Mouse (Mus musculus) splenic B cell, adult 2 months (primary cell): ENCODE measurements at regions not wholly inside any gene's neighbourhood (a gene's known extent, or its start where the extent isn't known, plus 50 kb on each side); places are given as distances from the start of the nearest gene placed in this dataset.
A peak's percentile ranks its signal among the peaks of the same experiment; 100 is the strongest.

Experiments
- DNase-seq: peaks from one replicate; pipeline ENCODE4 v3.0.0-alpha.2; 2011; ENCODE audit warnings: low read depth, low spot score
- H3K27me3 ChIP-seq: 2 replicates; pipeline ENCODE4 v1.6.1; 2012; ENCODE audit warnings: mild to moderate bottlenecking, low read length, moderate library complexity, mixed read lengths; ENCODE audit not compliant: control insufficient read depth, poor library complexity, insufficient read depth, severe bottlenecking
- H3K36me3 ChIP-seq: 2 replicates; pipeline ENCODE4 v1.6.1; 2012; ENCODE audit warnings: mild to moderate bottlenecking, low read length, moderate library complexity, mixed read lengths; ENCODE audit not compliant: control insufficient read depth, poor library complexity, insufficient read depth, severe bottlenecking

GRCm38 (mm10) chr7:115123283-115123682 is 379.8 kb downstream of the Insc start:
- Histone ChIP-seq H3K27me3 (no peaks in the 10 kb centered on the region), H3K36me3 (no peaks in the 10 kb centered on the region)
- DNase-seq = peak; percentile 3

- DNase-seq = no peak
- Histone ChIP-seq H3K27me3 (no peaks in the 10 kb centered on the region), H3K36me3 (no peaks in the 10 kb centered on the region)
Observed at GRCm38 (mm10) chr7:115129001-115129400, 385.5 kb downstream of the Insc start.

GRCm38 (mm10) chr7:115131259-115131969 is 387.9 kb downstream of the Insc start:
- no peak for DNase-seq
- H3K36me3 ChIP-seq = no peaks in the 10 kb centered on the region
- no peaks in the 10 kb centered on the region for H3K27me3 ChIP-seq

- H3K36me3 ChIP-seq = no peaks in the 10 kb centered on the region
- no peaks in the 10 kb centered on the region for H3K27me3 ChIP-seq
- DNase-seq = no peak
Observed at GRCm38 (mm10) chr7:115131970-115132551, 388.6 kb downstream of the Insc start.

DNA sequence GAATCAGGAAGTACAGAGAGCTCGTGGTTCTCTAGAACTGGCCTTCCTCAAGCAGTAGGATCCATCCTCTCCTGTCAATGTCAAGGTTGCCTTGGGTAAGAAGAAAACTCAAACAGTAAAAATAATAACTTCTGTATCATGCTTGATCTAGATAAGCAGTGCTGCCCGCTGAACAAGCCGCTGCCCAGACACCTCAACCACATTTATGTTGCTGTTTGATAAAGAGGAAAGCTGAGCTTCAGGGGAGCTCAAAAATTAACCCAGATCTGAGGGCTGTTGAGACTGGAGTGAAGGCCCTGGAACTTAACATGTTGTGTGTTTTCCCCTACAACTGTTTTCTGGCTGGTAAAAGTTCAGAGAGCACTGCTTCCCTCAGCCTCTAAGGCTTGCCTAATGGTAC is 389.1 kb downstream of the Insc start:
- no peak for DNase-seq
- no peaks in the 10 kb centered on the region for H3K27me3 ChIP-seq
- H3K36me3 ChIP-seq = no peaks in the 10 kb centered on the region

DNA sequence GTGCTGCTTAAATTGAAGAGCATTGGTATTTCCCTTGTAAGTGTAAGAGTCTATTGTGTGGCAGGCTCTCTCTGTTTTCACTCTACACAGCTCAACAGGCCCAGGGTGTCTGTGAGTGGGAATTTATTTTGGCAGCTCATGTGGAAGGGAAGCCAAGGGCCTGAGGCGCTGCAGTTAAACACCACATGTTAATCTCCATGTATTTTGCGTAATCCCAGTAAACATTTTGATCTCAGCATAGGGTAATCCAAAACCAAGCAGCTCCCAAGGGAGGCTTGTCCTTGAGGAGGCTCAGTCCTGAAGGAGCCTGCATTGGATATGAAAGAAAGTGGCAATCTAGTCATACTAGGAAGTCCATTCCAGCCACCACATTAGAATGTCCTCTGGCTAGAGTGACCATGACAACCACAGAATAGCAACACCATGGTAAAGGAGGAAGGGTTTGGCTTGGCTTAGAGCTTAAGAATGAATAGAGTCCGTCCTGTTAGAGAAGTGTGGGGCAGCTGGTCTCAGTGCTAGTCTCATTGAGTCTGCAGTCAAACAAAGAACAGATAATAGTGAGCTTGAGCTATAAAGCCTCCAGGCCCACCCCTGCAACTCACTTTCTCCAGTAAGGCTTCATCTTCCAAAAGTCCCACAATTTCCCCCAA is 391.6 kb downstream of the Insc start:
- Histone ChIP-seq H3K36me3 (no peaks in the 10 kb centered on the region), H3K27me3 (no peaks in the 10 kb centered on the region)
- DNase-seq = no peak

- no peaks in the 10 kb centered on the region for H3K27me3 ChIP-seq
- DNase-seq = no peak
- H3K36me3 ChIP-seq = no peaks in the 10 kb centered on the region
Observed at GRCm38 (mm10) chr7:115140286-115140685, 396.8 kb downstream of the Insc start.

DNA sequence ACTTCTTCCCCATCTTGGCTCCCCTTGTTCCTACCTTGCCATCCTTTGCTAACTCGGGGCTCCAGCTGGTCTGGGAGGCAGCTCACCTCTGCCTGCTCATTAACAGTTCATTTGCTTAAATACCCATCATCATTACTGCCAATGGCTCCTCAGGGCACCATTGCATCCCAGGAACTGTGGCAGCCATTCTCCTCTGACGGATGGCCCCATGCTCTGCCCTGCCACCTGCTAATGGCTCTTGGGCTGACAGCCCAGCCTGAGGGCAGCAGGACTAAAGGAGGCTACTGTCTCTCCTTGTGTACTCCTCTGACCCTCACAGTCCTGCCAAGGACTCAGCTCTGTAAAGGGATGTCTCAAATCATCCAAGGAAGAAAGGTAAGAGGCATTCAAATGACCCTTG is 398.7 kb downstream of the Insc start:
- no peaks in the 10 kb centered on the region for H3K36me3 ChIP-seq
- H3K27me3 ChIP-seq = no peaks in the 10 kb centered on the region
- no peak for DNase-seq

DNA sequence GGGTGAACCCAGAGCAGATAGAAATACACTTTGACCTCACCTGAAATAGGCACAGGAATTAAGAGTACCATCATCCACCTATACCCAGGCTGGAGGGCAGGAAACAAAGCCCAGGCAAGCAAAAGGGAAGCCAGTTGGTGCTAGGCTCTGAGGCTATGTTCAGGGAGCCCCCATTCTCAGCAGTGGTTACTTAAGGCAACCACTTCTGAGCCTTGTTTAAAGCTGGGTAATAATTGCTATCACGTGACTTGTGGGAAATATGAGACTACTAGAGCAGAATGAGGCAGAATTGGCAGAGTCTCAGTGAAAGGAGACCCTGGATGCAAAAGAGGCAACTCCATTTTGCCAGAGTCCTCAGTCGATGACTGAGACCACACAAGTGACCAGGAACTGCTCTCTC is 401.5 kb downstream of the Insc start:
- DNase-seq = no peak
- Histone ChIP-seq H3K27me3 (no peaks in the 10 kb centered on the region), H3K36me3 (no peaks in the 10 kb centered on the region)

DNA sequence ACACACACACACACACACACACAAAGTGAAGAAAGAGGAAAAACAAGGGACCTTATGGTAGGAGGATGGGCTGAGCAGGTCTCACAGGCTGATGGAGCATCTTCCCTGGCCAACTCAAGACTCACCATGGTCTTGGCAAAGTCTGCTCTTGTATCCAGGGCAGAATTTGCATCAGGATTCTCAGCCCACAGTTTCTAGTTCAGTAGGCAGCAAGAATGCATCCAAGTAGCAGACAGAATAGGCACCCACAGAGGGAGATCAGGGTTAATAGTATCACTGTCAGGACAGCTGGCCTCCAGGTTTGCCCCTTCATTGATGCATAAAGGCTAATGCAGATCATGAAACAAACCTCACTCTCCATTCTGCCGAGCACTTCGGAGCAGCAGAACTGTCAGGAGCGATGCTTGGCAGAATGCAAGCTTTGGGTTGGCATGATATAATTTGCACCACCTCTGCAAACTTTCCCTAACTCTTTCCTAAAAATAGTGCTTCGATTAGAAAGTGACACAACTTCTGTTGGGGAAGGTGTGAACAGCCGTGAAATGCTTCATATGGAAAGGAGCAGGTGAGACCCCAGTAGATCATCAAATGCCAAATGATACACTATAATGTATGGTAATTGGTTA is 404.0 kb downstream of the Insc start:
- H3K36me3 ChIP-seq = no peaks in the 10 kb centered on the region
- H3K27me3 ChIP-seq = no peaks in the 10 kb centered on the region
- DNase-seq = no peak

GRCm38 (mm10) chr7:115153291-115153690 is 409.8 kb downstream of the Insc start:
- no peak for DNase-seq
- Histone ChIP-seq H3K36me3 (no peaks in the 10 kb centered on the region), H3K27me3 (no peaks in the 10 kb centered on the region)

- Histone ChIP-seq H3K27me3 (no peaks in the 10 kb centered on the region), H3K36me3 (no peaks in the 10 kb centered on the region)
- no peak for DNase-seq
Observed at GRCm38 (mm10) chr7:115153764-115154509, 410.4 kb downstream of the Insc start.

DNA sequence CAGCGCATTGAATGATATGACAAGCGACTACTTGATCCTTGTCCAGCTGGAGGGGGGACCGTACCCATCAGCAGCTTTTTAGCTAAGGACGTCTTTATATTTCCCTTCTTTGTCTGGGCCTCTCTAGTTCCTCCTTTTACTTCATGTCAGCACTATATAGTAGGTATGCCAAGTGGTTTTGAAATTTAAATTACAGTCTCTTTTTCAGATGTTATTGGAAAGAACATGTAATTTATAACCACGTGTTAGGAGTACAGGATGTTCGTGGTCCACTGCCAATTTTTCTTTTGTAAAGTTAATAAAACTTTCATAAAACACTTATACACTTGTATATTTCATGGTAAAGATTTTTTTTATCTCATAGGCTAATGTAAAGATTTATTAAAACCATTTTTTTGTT is 426.5 kb downstream of the Insc start:
- no peaks in the 10 kb centered on the region for H3K36me3 ChIP-seq
- DNase-seq = no peak
- H3K27me3 ChIP-seq = no peaks in the 10 kb centered on the region

DNA sequence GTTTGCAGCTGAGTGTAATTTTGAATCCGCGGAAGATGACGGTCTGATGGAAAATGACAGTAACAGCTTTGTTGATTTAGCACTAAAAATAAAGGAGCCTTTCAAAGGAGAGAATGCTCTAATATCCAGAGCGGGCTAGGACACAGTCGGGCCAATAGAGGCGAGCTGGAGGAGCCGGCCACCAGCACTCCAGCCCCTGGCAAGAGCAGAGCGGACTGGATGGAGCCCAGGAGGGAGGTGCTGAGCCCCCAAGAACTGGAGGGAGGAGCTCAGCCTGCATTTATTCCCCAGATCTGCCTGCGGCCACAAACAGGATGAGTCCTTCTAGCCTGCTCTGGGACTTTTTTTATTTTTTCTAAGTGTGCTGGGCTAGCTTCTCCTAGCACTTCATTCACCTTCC is 426.9 kb downstream of the Insc start:
- Histone ChIP-seq H3K36me3 (no peaks in the 10 kb centered on the region), H3K27me3 (no peaks in the 10 kb centered on the region)
- DNase-seq = no peak

GRCm38 (mm10) chr7:115192482-115192881 is 449.0 kb downstream of the Insc start:
- H3K36me3 ChIP-seq = no peaks in the 10 kb centered on the region
- no peaks in the 10 kb centered on the region for H3K27me3 ChIP-seq
- no peak for DNase-seq
